ENCODE assay signal across 15 mouse cellular contexts in genomic region chr1:150914936-150915335, GRCm38 (mm10).
DNase-seq lines count a peak whose midpoint lies in the region; ATAC-seq and TF ChIP-seq lines count a peak whose summit lies in the region.
"Had no signal": no experiment of that assay in that cellular context is flagged by ENCODE, and none has a peak within 500 bp of the region (broad histone marks: within the 10 kb centered on the region; RNA-seq: fewer than 3 reads in every experiment).

No protein-coding gene starts in this region.

- no peaks in the 10 kb centered on the region for H3K9me3 ChIP-seq in kidney, embryonic 14.5 days (ENCODE audit: control insufficient read depth, low read length)
- no peaks in the 10 kb centered on the region for H3K9me3 ChIP-seq in hindbrain, embryonic 11.5 days (ENCODE audit: control insufficient read depth, low read length)
- H3K9me3 ChIP-seq: forebrain, embryonic 10.5 days; hindbrain, embryonic 12.5 days; midbrain, embryonic 15.5 days; neural tube, embryonic 13.5 days had no signal

- no peaks in the 10 kb centered on the region for H3K27me3 ChIP-seq in kidney, adult 2 months (replicated peaks; ENCODE audit: control insufficient read depth, insufficient read depth, low read length)
- H3K27me3 ChIP-seq in kidney, embryonic 14.5 days (ENCODE audit: control insufficient read depth, insufficient read depth, low read length), result no peaks in the 10 kb centered on the region
- H3K27me3 ChIP-seq in hindbrain, embryonic 11.5 days (ENCODE audit: control insufficient read depth, insufficient read depth, low read length), result no peaks in the 10 kb centered on the region
- H3K27me3 ChIP-seq: hindbrain, embryonic 12.5 days; midbrain, embryonic 15.5 days; neural tube, embryonic 13.5 days had no signal

- H3K9ac ChIP-seq in kidney, embryonic 14.5 days (ENCODE audit: low read depth, low read length), result no peak overlapping the region
- H3K9ac ChIP-seq in hindbrain, embryonic 11.5 days (ENCODE audit: low read depth, low read length), result no peak overlapping the region
- H3K9ac ChIP-seq: hindbrain, embryonic 12.5 days; midbrain, embryonic 15.5 days; neural tube, embryonic 13.5 days had no signal

- no peak overlapping the region for H3K4me3 ChIP-seq in kidney, adult 2 months (ENCODE audit: insufficient read depth, low read depth, low read length)
- no peak overlapping the region for H3K4me3 ChIP-seq in kidney, embryonic 14.5 days (ENCODE audit: low read length)
- H3K4me3 ChIP-seq in hindbrain, embryonic 11.5 days (ENCODE audit: low read depth, low read length), result no peak overlapping the region
- H3K4me3 ChIP-seq: forebrain, embryonic 10.5 days; hindbrain, embryonic 12.5 days; left cerebral cortex, adult 2 months; midbrain, embryonic 15.5 days; neural tube, embryonic 13.5 days had no signal

- no peak for TF ChIP-seq CTCF in kidney, adult 2 months (conservative IDR thresholded peaks at IDR 0.05; ENCODE audit: insufficient read depth, insufficient read length, low read depth, low read length)

- no peaks in the 10 kb centered on the region for H3K36me3 ChIP-seq in kidney, adult 2 months (ENCODE audit: control insufficient read depth, insufficient read depth, low read length)
- no peaks in the 10 kb centered on the region for H3K36me3 ChIP-seq in kidney, embryonic 14.5 days (ENCODE audit: control insufficient read depth, insufficient read depth, low read length)
- H3K36me3 ChIP-seq in hindbrain, embryonic 11.5 days (ENCODE audit: control insufficient read depth, insufficient read depth, low read length), result no peaks in the 10 kb centered on the region
- H3K36me3 ChIP-seq: forebrain, embryonic 10.5 days; hindbrain, embryonic 12.5 days; midbrain, embryonic 15.5 days; neural tube, embryonic 13.5 days had no signal

- peak; percentile 19 for DNase-seq in adrenal gland, postnatal 14 days
- DNase-seq in adrenal gland, postnatal 36 days, result no peak
- peak; percentile 65 for DNase-seq in kidney, adult 2 months
- no peak for DNase-seq in urinary bladder, postnatal 36 days (ENCODE audit: low spot score in 2 of 2)
- DNase-seq in hindbrain, embryonic 11.5 days (ENCODE audit: low spot score), result no peak
- DNase-seq: liver; spleen, adult 18-20 months had no signal

- TF ChIP-seq POLR2A in kidney, adult 2 months (IDR thresholded peaks at IDR 0.05; ENCODE audit: low read depth, low read length), result no peak

- no peak overlapping the region for H3K27ac ChIP-seq in kidney, adult 2 months (ENCODE audit: insufficient read depth, low read depth, low read length)
- no peak overlapping the region for H3K27ac ChIP-seq in kidney, embryonic 14.5 days (ENCODE audit: low read depth, low read length)
- H3K27ac ChIP-seq in hindbrain, embryonic 11.5 days (ENCODE audit: low read depth, low read length), result no peak overlapping the region
- H3K27ac ChIP-seq: forebrain, embryonic 10.5 days; hindbrain, embryonic 12.5 days; left cerebral cortex, adult 2 months; midbrain, embryonic 15.5 days; neural tube, embryonic 13.5 days had no signal

- ATAC-seq in kidney, embryonic 14.5 days (ENCODE audit: low FRiP score, low TSS enrichment), result no peak
- peak; percentile 47; the same call in 1 of the 2 replicates for ATAC-seq in common myeloid progenitor, adult 5-6 weeks (replicated peaks; ENCODE audit: low read depth, poor library complexity, severe bottlenecking)
- ATAC-seq in hematopoietic stem cell, adult 5-6 weeks (replicated peaks in 1 of 2; ENCODE audit: insufficient read depth in 1 of 2, low FRiP score in 2 of 2, low TSS enrichment in 1 of 2, low read depth in 1 of 2, poor library complexity in 2 of 2, severe bottlenecking in 2 of 2), result peak; percentile 21 to 27; a peak in 2 of 4 replicates
- ATAC-seq in hindbrain, embryonic 11.5 days (ENCODE audit: low FRiP score), result no peak
- ATAC-seq: midbrain, embryonic 15.5 days had no signal

- H3K4me2 ChIP-seq in kidney, embryonic 14.5 days (replicated peaks; ENCODE audit: low read depth, low read length), result no peak overlapping the region
- no peak overlapping the region for H3K4me2 ChIP-seq in hindbrain, embryonic 11.5 days (replicated peaks; ENCODE audit: low read depth, low read length)
- H3K4me2 ChIP-seq: hindbrain, embryonic 12.5 days; midbrain, embryonic 15.5 days; neural tube, embryonic 13.5 days had no signal

- peaks cover 5% of the 10 kb centered on the region; the same call in 1 of the 2 replicates for H3K4me1 ChIP-seq in kidney, adult 2 months (ENCODE audit: control insufficient read depth, insufficient read depth, low read length)
- peaks cover 13% of the 10 kb centered on the region; the same call in 1 of the 2 replicates for H3K4me1 ChIP-seq in kidney, embryonic 14.5 days (ENCODE audit: control insufficient read depth, insufficient read depth, low read length)
- H3K4me1 ChIP-seq in hindbrain, embryonic 11.5 days (replicated peaks; ENCODE audit: control insufficient read depth, insufficient read depth, low read length), result no peaks in the 10 kb centered on the region
- H3K4me1 ChIP-seq: forebrain, embryonic 10.5 days; midbrain, embryonic 15.5 days had no signal

- 54% methylated on average over 2 of the region's 2 CpGs for WGBS in kidney, adult 2 months
- 71% methylated on average over 2 of the region's 2 CpGs for WGBS in kidney, embryonic 14.5 days
- 81% methylated on average over 2 of the region's 2 CpGs for WGBS in hindbrain, embryonic 11.5 days

Comparison
In these comparisons a context has a peak if more than half of its experiments do, and no peak if none do; other contexts are left out.
1. DNase-seq: peak in adrenal gland, postnatal 14 days (single experiment) and kidney, adult 2 months (single experiment); none in adrenal gland, postnatal 36 days (0 of 2), urinary bladder, postnatal 36 days (0 of 2) and hindbrain, embryonic 11.5 days (single experiment).
2. ATAC-seq: peak in common myeloid progenitor, adult 5-6 weeks (single experiment) and hematopoietic stem cell, adult 5-6 weeks (2 of 2); none in kidney, embryonic 14.5 days (single experiment) and hindbrain, embryonic 11.5 days (single experiment).